Mouse (Mus musculus): ENCODE measurements around the gene Kcnk3.

DNA sequence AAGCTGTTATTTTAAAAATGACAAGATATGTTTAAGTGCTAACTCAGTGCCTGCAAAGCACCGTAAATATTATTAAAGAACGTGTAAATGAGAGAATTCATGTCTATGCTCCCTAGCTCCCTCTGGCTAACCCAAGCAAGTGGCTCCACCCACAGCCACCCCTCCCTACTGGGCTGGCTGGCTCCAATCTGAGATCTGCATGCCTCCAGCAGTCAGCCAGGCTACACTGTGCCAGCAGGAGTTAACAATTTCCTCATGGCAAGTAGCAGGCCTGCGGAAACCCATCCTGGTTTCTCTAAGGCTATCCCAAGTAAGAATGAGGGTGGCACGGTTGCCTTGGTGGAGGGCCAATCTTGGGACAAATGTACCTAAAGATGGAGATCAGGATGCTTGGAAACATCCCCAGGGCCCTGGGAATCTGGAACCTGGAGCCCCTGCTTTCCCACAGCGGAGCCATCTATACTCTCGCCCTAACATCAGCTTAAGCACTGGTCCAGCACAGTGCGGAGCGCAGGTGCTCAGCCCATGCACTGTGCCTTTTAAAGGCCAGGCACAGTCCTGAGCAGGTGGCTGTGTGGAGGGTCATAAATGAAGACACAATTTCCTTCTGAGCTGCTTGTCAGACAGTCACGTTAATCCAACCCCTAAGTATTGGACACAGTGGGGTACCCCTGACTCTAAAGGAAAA lies 37.5 kb upstream of the Kcnk3 start:
- TF ChIP-seq GATA1 (IDR thresholded peaks at IDR 0.05; ENCODE audit: borderline replicate concordance, low read length) (no peak), FLI1 (IDR thresholded peaks at IDR 0.05; ENCODE audit: low read length) (no peak)

Measured in megakaryocyte, embryonic 14.5 days (primary cell).